Mouse (Mus musculus): ENCODE measurements around the gene Pcp4l1.

The Pcp4l1 gene

DNA sequence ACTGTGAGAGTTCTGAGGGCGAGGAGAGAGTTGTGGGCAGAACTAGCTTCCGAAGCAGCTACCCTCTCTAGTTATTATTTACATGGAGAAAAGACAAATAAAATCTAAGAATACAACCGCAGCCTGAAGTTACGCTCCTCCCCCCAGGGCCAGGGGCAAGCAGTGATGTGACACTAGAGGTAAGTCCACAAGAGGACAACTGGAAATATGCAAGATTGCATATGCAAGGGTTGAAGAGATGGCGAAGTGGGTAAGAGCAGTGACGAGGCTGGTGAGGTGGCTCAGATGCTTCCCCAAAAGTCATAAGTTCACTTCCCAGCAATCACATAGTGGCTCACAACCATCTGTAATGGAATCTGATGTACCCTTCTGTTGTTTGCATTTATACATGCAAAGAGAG, 27.1 kb upstream of the Pcp4l1 start:
- in situ Hi-C loops (cut with MboI; ENCODE audit: low pct_unique_long_range_greater_than_20kb in 1 of 2, low sequenced_read_pairs in 2 of 2, unreplicated experiment in 1 of 2) = loop anchor here in 1 of 2 experiments (5.0 kb wide), 1 partner anchor 111 kb away; the partner anchor contains the start of gene Cfap126

DNA sequence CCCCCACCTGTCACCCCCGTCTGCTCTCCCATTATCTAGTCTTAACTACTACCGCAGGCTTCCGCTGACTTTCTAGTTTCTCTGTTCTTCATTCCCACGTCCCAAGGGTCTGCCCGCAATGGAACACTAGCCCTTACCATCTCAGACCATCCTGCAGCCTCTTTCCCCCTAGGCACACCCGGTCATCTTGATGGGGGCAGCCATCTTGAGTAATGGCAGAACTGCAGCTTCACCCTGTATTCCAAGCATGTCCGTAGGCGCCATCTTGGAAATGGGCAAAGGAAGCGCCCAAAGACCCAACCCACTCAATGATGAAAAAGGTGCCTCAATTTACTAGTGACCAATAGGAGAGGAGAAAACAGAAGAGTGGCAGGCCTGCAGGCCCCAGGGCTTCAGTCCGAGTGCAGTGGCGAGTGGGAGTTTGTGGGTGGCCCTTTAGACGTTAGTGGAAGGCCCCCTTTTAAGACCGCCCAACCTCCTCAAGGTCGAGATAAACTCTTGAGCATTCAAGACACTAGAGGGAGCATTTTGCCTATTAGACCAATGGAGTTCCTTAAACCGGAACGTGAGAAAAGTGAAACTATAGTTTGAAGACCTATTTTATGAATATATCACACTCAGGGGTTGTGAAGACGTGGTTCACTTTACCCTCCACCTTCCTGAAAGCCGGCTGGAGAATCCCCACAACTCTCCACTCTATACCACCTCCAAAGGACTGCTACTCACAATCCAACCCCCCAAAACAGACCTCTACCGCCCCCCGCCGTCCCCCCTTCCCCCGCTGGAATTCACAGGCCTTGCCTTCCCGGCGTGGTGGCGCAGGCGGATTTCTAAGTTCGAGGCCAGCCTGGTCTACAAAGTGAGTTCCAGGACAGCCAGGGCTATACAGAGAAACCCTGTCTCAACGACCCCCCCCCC, 26.4 kb upstream of the Pcp4l1 start, which contains the start of gene Tomm40l:
Gene Tomm40l (minus strand): TSS at position 277 of the 918 bp plus-strand sequence.
- in situ Hi-C loops (cut with MboI; ENCODE audit: low pct_unique_long_range_greater_than_20kb in 1 of 2, low sequenced_read_pairs in 2 of 2, unreplicated experiment in 1 of 2) = loop anchor here in 1 of 2 experiments (5.0 kb wide), 1 partner anchor 110 kb away; the partner anchor contains the start of gene Cfap126

DNA sequence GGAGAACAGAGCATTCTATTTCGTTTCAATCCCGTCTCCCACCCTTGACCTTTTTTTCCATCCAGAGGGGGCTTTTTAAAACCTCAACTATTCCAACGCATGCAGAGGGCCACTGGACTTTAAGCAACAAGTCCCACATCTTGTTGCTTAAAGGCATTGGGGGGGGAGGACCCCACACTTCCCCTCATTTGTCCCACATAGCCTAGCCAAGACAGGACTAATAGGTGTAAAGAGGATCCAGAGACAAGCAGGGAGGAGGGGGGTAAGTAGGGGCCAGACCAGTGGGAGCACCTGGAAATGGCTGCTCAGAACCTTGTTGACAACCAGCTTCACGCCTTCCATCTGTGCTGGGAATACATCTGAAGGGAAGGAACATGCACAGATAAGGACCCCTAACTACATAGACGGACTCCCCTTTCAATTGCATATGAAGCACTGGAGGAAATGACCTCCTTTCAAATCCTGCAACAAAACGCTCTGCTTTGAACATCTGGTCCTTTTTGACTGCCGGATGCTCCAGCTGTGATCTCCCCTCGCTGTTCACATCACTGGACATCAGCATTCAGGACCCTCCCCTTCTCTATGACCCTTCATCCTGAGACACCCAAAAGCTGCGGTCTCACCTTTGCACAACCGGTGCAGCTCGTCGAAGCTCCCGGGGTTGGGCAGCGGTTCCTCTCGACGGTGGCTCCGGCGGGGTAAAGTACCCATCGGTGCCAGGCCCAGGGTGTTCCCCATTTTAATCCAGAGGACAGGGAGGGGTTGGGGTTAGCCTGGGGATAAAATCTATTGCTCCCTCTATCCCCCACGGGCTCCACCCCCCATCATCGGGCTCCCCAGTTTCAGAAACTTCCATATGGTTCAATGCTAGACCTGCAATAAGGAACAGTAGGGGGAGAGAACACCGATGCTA, 25.5 kb upstream of the Pcp4l1 start:
- in situ Hi-C loops (cut with MboI; ENCODE audit: low pct_unique_long_range_greater_than_20kb in 1 of 2, low sequenced_read_pairs in 2 of 2, unreplicated experiment in 1 of 2) = loop anchor here in 1 of 2 experiments (5.0 kb wide), 1 partner anchor 109 kb away; the partner anchor contains the start of gene Cfap126

DNA sequence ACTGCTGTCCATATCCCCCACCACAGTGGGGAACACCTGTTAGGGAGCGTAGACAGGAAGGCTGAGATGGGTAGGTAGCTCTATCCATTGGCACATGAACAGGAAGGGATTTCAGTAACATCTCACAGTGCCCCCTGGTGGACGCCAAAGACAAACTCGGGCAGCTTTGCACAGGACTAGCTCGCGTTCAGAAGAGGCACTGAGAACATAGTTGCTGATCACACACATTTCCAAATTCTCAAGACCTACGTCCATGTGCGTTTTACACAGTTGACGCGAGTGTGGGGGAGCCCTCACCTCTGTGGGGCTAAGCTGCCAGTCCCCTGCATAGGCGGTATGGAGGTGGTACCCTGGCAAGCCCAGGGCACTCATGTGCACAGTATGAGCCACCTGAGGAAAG, 24.8 kb upstream of the Pcp4l1 start:
- in situ Hi-C loops (cut with MboI; ENCODE audit: low pct_unique_long_range_greater_than_20kb in 1 of 2, low sequenced_read_pairs in 2 of 2, unreplicated experiment in 1 of 2) = loop anchor here in 1 of 2 experiments (5.0 kb wide), 1 partner anchor 109 kb away; the partner anchor contains the start of gene Cfap126

DNA sequence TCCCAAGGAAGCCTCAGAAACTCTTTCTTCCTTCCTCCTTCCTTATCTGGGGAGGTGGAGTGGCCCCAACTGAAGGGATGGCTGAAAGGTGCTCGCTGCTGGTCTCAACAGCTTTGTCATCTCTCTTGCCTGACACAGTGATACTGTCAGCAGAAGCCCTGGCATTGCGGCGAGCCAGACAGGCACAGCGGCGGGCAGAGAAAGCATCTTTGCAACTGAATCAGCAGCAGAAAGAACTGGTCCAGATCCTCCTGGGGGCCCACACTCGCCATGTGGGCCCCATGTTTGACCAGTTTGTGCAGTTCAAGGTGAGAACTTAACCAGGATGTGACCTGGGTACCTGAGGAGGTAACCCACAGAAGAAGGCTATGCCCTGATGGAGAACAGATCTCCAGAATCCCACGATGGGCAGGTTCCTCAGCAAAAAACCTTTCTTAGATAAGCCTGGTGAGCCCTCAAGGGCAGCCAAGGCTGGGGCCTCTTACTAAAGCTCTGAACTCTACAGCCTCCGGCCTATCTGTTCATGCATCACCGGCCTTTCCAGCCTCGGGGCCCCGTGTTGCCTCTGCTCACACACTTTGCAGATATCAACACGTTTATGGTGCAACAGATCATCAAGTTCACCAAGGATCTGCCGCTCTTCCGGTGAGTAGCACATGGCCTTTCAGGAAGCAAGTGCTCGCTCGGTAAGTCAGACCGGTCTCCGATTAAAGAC, 20.3 kb upstream of the Pcp4l1 start:
- in situ Hi-C loops (cut with MboI; ENCODE audit: low pct_unique_long_range_greater_than_20kb in 1 of 2, low sequenced_read_pairs in 2 of 2, unreplicated experiment in 1 of 2) = loop anchor here in 1 of 2 experiments (10.0 kb wide), 1 partner anchor 92 kb away; no protein-coding TSS in a partner anchor

DNA sequence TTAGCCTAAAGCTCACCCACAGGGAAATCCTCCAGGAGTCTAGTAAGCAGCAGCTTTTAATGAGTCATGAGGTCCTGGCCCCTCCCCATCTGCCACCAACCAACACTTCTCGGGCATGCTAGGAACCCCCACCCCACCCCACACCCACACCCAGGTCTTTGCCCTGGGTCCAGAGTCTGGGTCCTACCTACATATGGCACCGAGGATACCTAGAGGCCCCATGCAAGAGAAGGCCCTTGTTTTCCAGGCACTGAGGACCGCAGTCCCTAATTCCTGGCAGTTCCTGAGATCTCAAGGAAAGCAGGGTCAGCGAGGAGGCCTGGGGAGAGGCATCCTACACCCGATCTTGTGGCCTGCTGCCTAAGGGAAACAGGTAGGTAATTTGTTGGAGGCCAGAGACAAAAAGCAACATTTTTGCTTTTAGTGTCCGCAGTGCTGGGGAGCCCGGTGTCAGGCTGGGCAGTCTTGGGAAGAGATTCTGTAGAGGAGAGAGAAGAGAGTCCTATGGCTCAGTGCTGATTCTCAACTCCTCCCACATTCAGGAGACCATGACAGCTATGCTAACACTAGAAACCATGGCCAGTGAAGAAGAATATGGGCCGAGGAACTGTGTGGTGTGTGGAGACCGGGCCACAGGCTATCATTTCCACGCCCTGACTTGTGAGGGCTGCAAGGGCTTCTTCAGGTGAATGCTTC, 17.9 kb upstream of the Pcp4l1 start, which contains the start of gene Nr1i3:
Gene Nr1i3 (plus strand): TSS at position 170 of the 696 bp plus-strand sequence.
- in situ Hi-C loops (cut with MboI; ENCODE audit: low pct_unique_long_range_greater_than_20kb in 1 of 2, low sequenced_read_pairs in 2 of 2, unreplicated experiment in 1 of 2) = loop anchor here in 1 of 2 experiments (10.0 kb wide), 1 partner anchor 89 kb away; no protein-coding TSS in a partner anchor

DNA sequence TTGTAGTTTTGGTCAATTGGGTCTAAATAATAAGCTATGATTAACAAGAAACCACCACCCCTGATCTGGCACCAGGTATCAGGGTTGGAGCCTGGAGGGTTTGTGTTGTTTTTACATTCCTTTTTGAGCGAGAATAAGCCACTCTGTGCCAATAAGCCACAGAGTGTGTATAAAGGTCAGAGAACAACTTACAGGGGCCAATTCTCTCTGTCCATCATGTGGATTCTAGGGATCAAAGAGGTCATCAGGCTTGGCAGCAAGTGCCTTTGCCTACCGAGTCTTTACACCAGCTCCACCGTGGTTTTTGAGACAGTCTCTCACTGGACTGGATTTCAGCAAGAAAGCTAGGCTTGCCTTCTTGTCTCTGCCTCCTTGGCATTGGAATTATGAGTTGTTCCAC, 16.8 kb upstream of the Pcp4l1 start:
- in situ Hi-C loops (cut with MboI; ENCODE audit: low pct_unique_long_range_greater_than_20kb in 1 of 2, low sequenced_read_pairs in 2 of 2, unreplicated experiment in 1 of 2) = loop anchor here in 1 of 2 experiments (10.0 kb wide), 1 partner anchor 88 kb away; no protein-coding TSS in a partner anchor

DNA sequence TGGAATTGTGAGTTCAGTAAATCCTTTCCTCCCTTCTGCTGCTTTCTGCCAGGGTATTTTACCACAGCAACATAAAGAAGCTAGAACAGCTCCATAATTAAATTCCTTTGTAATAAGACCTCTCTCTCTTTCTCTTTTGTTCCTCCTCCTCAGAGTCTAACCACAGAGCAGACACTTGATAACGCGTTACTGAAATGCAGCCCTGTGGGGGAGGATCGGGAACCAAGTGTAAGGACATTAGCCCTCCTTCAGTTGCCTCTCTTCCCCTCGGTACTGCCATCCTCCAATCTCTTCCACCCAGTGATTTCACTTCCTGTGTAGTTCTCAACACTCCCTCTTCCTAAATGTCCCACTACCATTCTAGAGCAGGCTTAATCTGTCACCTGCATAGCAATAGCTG, 13.3 kb upstream of the Pcp4l1 start:
- in situ Hi-C loops (cut with MboI; ENCODE audit: low pct_unique_long_range_greater_than_20kb in 1 of 2, low sequenced_read_pairs in 2 of 2, unreplicated experiment in 1 of 2) = no loop called here

DNA sequence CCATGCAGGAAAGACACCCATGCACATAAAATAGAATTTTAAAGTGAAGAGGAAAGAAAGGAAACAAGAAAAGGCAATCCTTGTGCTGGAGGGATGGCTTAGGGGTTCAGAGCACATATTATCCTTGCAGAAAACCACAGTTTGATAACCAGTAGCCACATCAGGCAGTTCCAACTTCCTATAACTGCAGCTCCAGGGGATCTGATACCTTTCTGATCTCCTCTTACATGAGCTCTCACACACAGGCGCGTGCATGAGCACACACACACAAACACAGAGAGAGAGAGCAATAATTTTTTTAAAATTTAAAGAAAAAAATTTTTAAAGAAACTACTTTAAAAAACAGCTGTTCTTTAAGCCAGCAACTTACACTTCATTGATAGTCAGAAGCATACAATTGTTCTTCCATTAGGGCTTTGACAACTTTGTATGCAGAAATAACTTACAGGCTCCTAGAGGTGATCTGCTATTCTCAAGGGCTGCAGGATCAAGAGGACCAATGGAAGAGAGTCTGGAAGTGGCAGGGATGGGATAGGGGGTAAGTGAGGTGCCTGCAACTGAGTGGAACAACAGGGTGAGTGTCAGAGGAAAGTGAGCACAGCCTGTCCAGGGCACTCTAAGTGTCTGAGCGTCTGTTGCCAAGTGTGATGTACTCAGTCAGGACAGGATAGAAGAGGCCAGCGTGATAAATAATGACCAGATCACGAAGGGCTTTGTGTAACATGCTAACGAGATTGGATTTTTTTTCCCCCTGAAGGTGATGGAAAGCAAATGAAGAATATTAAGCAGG, 9.8 kb upstream of the Pcp4l1 start:
- in situ Hi-C loops (cut with MboI; ENCODE audit: low pct_unique_long_range_greater_than_20kb in 1 of 2, low sequenced_read_pairs in 2 of 2, unreplicated experiment in 1 of 2) = no loop called here

DNA sequence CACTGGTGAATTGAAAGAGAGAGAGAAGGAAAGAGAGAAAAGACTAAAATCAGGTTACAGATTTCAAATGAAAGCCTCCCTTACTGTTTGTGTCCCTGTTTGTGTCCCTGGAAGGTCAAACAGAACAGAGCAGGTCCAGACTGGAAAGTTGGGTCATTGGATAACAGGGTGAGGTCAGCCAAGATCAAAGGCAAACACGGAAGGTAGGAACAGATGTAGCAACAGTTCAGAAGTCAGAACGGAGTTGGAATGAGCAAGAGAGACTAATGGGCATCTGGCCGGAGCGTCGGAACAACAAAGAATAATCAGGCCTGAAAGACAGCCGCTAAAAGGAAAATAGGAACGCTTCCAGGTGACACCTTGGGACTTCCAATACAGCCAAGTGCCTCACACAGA, 8.2 kb upstream of the Pcp4l1 start:
- in situ Hi-C loops (cut with MboI; ENCODE audit: low pct_unique_long_range_greater_than_20kb in 1 of 2, low sequenced_read_pairs in 2 of 2, unreplicated experiment in 1 of 2) = no loop called here

DNA sequence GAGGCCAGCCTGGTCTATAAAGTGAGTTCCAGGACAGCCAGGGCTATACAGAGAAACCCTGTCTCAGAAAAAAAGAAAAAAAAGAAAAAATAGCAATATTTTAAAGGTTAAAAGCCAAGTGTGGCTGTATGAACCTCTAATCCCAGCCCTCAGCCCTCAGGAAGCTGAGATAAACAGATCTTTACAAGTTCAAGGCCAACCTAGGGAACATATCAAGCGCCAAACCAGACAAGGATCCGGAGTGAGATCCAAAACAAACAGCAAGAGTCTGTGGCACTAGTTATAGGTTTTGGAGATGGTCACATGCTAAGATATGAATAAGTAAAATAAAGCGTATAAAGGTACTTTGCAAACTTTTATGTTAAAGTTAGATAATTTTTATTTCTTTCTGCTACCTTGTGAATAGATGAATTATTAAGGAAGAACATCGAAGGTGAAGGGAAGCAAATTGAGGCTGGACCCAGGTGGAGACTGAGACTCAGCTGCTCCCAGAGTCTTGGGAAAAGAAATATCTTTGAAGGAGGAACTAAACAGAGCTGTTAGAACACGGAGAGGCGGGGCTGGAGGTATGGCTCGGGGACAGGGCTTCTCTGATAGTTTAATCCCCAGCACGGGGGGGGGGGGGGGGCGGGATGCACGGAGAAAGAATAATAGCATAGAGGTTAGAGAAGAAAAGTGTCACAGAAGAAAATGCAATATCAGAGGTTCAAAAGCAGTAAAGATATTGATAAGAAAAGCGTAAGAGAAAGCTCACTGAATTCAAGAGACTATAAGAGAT, 7.6 kb upstream of the Pcp4l1 start:
- in situ Hi-C loops (cut with MboI; ENCODE audit: low pct_unique_long_range_greater_than_20kb in 1 of 2, low sequenced_read_pairs in 2 of 2, unreplicated experiment in 1 of 2) = no loop called here

DNA sequence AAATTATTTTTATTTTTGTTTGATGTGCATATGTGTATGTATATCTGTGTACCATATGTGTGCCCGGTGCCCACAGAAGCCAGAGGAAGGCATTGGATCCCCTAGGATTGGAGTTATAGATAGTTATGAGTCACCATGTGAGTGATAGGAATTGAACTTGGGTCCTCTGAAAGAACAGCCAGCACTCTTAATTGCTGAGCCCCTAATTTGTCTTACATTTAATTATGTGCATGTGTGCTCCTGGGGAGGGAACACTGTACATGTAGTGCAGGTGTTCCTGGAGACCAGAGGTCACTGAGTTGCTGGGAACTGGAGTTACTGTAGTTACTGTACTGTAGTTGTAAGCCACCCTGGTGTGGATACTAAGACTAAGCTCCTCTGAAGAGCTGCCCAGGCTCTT, 4.7 kb upstream of the Pcp4l1 start:
- in situ Hi-C loops (cut with MboI; ENCODE audit: low pct_unique_long_range_greater_than_20kb in 1 of 2, low sequenced_read_pairs in 2 of 2, unreplicated experiment in 1 of 2) = no loop called here

DNA sequence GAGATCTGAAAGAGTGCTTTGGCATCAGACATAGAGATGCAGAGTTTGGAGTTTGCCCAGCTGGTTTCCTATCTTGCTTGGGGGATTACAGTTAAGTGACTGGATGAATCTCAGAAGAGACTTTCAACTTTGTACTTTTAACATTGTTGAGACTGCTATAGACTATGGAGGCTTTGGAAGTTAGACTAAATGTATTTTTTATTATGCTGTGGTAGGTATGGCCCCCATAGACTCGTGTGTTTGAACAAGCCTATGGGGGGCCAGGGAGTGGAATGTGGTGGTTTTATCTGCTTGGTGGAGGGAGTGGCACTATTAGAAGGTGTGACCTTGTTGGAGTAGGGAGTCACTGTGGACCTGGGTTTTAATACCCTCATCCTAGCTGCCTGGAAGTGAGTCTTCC, 3.5 kb upstream of the Pcp4l1 start:
- in situ Hi-C loops (cut with MboI; ENCODE audit: low pct_unique_long_range_greater_than_20kb in 1 of 2, low sequenced_read_pairs in 2 of 2, unreplicated experiment in 1 of 2) = no loop called here

DNA sequence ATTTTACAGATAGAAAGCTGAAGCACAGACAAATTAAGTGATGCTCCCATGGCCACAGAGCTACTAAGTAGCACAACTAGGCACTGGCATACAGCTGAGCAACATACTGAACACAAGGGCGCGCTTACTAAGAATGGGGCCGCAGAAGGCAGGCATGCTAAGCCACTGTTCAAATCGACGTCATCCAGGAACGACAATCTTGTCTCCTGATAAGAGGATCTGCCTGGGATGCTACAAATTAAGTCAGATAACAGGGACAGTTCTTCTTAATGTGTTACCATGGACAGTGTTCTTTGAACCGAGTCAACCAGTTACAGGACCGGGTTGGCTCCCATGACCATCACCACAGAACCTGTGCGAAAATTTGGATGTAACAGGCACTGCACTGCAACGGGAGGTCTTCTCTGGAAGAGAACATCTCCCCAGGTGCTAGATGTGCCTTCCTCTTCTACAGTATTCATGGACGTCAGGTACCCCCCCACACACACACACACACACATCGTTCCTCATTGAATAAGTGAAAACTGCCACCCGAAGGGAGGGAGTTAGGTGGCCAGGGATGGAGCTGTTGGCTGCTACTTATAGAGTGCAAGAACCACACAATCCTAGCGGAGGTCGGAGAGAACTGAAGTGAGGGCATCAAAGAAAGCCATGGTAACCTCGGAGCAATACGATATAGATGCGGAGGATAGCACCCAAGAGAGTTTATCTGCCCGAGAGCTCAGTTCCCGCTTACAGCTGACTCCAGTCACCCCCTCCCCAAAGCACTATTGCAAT, 834 bp downstream of the Pcp4l1 start:
- in situ Hi-C loops (cut with MboI; ENCODE audit: low pct_unique_long_range_greater_than_20kb in 1 of 2, low sequenced_read_pairs in 2 of 2, unreplicated experiment in 1 of 2) = no loop called here

All from mouse embryonic stem cell (cell line).